Mouse (Mus musculus) thymus, adult 2 months (tissue): ENCODE data around the gene Rimbp2. TPM values are rescaled to one million over a fixed set of nuclear protein-coding genes. Genes with fewer than 3 reads are reported as not detected.

Source experiments
- DNase-seq: peaks from one replicate; pipeline ENCODE4 v3.0.0; 2021
- H3K27ac ChIP-seq: fragments of 200-500 bp; 2 replicates; pipeline ENCODE4 v1.5.1; 2012; ENCODE audit warnings: low read length, control low read depth; ENCODE audit not compliant: control insufficient read depth, insufficient read depth
- H3K27me3 ChIP-seq: fragments of 200-500 bp; 2 replicates; pipeline ENCODE4 v1.6.1; 2012; ENCODE audit warnings: mild to moderate bottlenecking, low read length, moderate library complexity, mixed read lengths; ENCODE audit not compliant: control insufficient read depth, insufficient read depth
- H3K36me3 ChIP-seq: fragments of 200-500 bp; 2 replicates; pipeline ENCODE4 v1.6.1; 2012; ENCODE audit warnings: mild to moderate bottlenecking, low read length, moderate library complexity; ENCODE audit not compliant: control insufficient read depth, insufficient read depth
- H3K4me1 ChIP-seq: fragments of 200-500 bp; replicated peaks from 2 replicates; pipeline ENCODE4 v1.6.1; 2012; ENCODE audit warnings: low read length; ENCODE audit not compliant: control insufficient read depth, insufficient read depth
- H3K4me3 ChIP-seq: fragments of 200-500 bp; 2 replicates; pipeline ENCODE4 v1.5.1; 2012; ENCODE audit warnings: mild to moderate bottlenecking, low read length, control low read depth, moderate library complexity; ENCODE audit not compliant: control insufficient read depth, insufficient read depth
- CTCF ChIP-seq: fragments of 200-500 bp; IDR thresholded peaks from 2 replicates; pipeline ENCODE4 v1.5.1; 2012; ENCODE audit warnings: mild to moderate bottlenecking, control low read depth, low read length, moderate library complexity, borderline replicate concordance; ENCODE audit not compliant: control insufficient read depth, poor library complexity, insufficient read depth; ENCODE audit errors: extremely low read depth
- POLR2A ChIP-seq: fragments of 200-500 bp; IDR thresholded peaks from 2 replicates; pipeline ENCODE4 v1.6.1; 2012; ENCODE audit warnings: mild to moderate bottlenecking, low read length, control low read depth, moderate library complexity; ENCODE audit not compliant: control insufficient read depth, poor library complexity, insufficient read depth; ENCODE audit errors: extremely low read depth
- WGBS: fragments of 180-500 bp; shearing (Covaris S2); methylation state at CpG from one replicate; pipeline ENCODE4 v1.1.7; 2018; 5-methylcytosine and 5-hydroxymethylcytosine counted together
- polyA plus RNA-seq: library from polyadenylated mRNA; depleted of rRNA; stranded (reverse); fragments of >200 nt; gene quantifications from 2 replicates; pipeline ENCODE4 v1.2.3, GENCODE M21; 2012

The Rimbp2 gene
- polyA plus RNA-seq, 1 experiment = 0.11 TPM

DNA sequence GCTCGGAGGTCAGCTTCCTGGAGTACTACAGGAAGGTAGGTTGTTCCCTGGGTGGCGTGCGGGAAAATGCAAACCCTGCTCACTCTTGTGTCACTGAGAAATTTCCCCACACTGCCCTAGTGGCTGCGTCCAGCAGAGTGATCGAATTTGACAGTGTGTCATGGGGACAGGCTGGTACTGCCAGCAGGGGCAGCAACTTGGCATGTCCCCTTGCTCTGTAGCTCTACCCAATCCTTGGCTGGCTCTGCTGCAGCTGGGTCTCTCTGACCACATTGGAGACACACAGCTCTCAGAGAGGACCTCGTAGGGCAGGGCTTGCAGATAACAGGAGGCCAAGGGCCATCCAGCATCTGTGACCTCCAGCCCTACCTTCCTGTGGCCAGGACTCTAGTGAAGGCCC lies 208.9 kb downstream of the Rimbp2 start:
- DNase-seq = no peak
- Histone ChIP-seq H3K27me3 (no peaks in the 10 kb centered on the region), H3K27ac (no peak overlapping the region), H3K4me3 (no peak overlapping the region), H3K4me1 (no peaks in the 10 kb centered on the region), H3K36me3 (no peaks in the 10 kb centered on the region)
- WGBS = 88% methylated on average over 6 of the region's 6 CpGs
- no peak for TF ChIP-seq POLR2A
- no peak for TF ChIP-seq CTCF

DNA sequence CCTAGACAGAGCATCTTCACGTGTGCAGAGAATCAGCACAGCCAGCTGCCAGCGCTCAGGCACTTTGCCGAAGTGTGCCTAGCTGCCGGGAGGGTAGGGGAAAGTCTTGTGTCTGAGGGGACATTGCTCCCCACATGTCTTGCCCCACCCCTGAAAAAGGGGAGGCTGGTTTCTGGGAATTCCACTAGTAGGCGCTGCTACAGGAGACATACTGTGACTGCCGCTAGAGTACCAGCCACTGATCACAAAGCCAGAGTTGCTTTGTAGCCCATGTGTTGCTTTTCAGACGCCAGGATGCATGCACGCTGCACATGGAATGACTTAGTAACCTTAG lies 213.5 kb downstream of the Rimbp2 start:
- H3K4me3 ChIP-seq = no peak overlapping the region
- 42% methylated on average over 8 of the region's 8 CpGs for WGBS
- H3K27ac ChIP-seq = no peak overlapping the region
- TF ChIP-seq CTCF = no peak
- TF ChIP-seq POLR2A = no peak
- H3K27me3 ChIP-seq = no peaks in the 10 kb centered on the region
- DNase-seq = no peak
- H3K36me3 ChIP-seq = no peaks in the 10 kb centered on the region
- H3K4me1 ChIP-seq = no peaks in the 10 kb centered on the region

DNA sequence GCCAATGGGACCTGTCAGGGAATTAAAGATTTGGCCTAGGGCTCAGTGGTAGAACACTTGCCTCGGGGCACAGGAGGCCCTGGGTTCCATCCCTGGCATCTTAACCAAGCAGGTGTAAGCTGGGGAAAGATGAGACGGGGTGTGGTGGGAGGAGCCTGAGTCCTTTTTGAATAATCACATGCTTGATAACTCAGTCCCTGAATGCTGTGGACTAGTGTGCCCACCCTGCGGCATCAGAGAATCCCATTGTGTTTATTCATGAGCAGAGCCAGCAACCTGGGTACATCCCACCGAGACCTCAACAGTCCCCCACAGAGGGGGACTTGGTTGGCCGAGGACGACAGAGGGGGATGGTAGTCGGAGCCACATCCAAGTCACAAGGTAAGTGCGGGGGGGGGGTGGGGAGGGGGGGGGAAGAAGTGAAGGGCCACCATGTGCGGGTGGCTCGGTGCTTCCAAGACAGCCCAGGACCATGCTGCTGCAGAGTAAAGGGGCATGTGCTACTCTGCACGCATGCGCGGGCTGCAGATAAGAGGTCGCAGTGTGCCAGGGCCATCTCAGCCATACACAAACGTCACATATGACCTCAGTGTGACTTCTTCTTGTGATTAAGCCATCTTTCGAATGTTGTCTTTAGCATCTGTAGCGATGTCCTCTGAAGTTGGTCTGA lies 214.0 kb downstream of the Rimbp2 start:
- no peak overlapping the region for H3K4me3 ChIP-seq
- TF ChIP-seq POLR2A (no peak), CTCF (no peak)
- no peak for DNase-seq
- no peak overlapping the region for H3K27ac ChIP-seq
- no peaks in the 10 kb centered on the region for H3K27me3 ChIP-seq
- 53% methylated on average over 16 of the region's 17 CpGs for WGBS
- H3K4me1 ChIP-seq = no peaks in the 10 kb centered on the region
- H3K36me3 ChIP-seq = no peaks in the 10 kb centered on the region

DNA sequence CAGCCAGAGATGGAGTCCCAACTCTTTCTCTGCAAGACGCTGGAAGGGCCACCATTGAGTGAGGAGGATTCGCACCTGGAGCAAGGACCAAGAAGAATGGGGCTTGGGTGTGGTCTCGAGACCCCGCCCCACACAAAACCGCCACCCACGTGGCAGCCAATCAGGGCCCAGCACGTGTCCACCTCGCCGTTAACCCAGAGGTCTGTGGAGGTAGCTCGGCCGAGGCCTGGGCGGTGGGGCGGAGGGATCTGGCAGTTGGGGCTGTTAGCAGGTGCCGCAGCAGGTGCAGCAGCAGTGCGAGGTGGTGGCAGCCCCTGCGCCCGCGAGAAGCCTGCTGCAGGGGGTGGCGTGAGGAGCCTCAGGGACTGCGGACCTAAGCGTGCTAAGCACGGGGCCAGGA lies 217.4 kb downstream of the Rimbp2 start:
- DNase-seq = no peak
- no peak overlapping the region for H3K4me3 ChIP-seq
- no peaks in the 10 kb centered on the region for H3K36me3 ChIP-seq
- H3K27ac ChIP-seq = no peak overlapping the region
- no peak for TF ChIP-seq CTCF
- no peak for TF ChIP-seq POLR2A
- no peaks in the 10 kb centered on the region for H3K27me3 ChIP-seq
- H3K4me1 ChIP-seq = no peaks in the 10 kb centered on the region
- WGBS = 77% methylated on average over 22 of the region's 22 CpGs

DNA sequence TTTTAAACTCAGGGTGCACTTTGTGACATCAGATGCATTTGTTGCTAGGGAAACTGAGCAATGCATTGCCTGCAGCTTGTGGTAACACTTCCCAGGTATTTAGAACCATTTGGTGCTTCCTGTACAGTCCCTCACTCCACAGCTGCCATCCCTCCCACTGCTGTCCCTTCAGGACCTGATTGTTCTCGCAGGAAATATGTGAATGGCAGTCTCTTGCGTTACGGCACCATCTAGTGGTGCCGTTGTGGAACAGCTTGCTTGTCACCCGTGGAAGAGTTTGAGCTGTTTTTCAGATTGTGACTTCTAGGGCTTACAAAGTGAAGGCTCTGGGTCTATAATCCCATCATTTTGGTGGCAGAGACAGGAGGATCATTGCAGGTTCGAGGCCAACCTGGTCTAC lies 219.3 kb downstream of the Rimbp2 start:
- Histone ChIP-seq H3K4me3 (no peak overlapping the region), H3K4me1 (no peaks in the 10 kb centered on the region), H3K27me3 (no peaks in the 10 kb centered on the region), H3K36me3 (no peaks in the 10 kb centered on the region), H3K27ac (no peak overlapping the region)
- DNase-seq = peak; percentile 15
- WGBS = 8% methylated on average over 6 of the region's 6 CpGs
- TF ChIP-seq POLR2A (no peak), CTCF (no peak)

DNA sequence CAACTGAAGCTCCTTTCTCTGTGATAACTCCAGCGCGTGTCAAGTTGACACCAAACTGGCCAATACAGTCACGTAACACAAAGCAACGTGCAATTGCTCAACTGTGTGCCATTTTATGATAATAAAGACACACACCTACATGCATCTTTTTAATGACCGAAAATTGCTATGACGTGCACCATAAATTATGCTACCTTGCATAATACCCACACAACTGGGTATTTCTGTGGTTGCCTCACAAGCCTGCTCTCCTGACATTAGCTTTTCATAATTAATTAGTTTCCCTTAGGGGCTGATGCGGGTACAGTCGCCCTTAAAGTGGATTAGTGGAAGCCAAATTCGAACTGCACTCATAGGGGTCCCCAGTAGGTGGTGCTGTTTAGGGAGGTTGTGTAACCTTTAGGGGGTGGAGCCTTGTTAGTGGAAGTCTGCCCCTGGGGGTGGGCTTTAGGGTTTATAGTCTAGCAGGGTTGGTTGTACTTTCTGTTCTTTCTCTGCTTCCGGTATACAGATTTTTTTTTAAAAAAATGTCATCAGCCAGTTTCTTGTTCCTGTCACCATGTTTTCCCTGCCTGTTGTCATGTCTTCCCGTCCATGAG lies 220.8 kb downstream of the Rimbp2 start:
- no peak for DNase-seq
- 80% methylated on average over 11 of the region's 11 CpGs for WGBS
- TF ChIP-seq POLR2A (no peak), CTCF (no peak)
- Histone ChIP-seq H3K4me1 (no peaks in the 10 kb centered on the region), H3K27ac (no peak overlapping the region), H3K27me3 (no peaks in the 10 kb centered on the region), H3K4me3 (no peak overlapping the region), H3K36me3 (no peaks in the 10 kb centered on the region)

DNA sequence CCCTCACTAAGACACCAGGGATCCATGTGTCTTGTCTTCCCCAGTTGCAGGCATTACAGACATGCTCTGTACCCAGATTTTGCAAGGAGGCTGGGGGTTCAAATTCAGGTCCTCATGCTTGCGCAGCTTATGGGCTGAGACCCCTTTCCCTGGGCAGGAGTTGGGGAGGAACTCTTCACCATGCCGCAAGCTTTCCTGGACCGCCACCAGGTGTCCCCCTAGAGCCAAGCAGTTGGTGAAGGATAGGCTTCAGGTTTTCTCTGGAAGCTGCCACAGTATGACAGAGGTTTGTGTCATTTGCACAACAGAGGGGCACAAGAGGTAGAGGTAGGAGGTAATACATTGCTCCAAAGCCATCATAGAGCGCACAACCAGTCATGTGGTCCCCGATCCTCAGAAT lies 222.7 kb downstream of the Rimbp2 start:
- WGBS = 53% methylated on average over 5 of the region's 5 CpGs
- H3K36me3 ChIP-seq = no peaks in the 10 kb centered on the region
- no peak overlapping the region for H3K4me3 ChIP-seq
- DNase-seq = peak; percentile 9
- no peaks in the 10 kb centered on the region for H3K27me3 ChIP-seq
- no peaks in the 10 kb centered on the region for H3K4me1 ChIP-seq
- TF ChIP-seq CTCF (no peak), POLR2A (no peak)
- H3K27ac ChIP-seq = no peak overlapping the region
